Mouse (Mus musculus) midbrain, embryonic 11.5 days (tissue): ENCODE results near the gene Nsg1. TPM values are rescaled to one million over a fixed set of nuclear protein-coding genes. Genes with fewer than 3 reads are reported as not detected.

Experiments used
- ATAC-seq: fragments of 200-750 bp; cut with Nextera tagmentation; 2 replicates; pipeline ENCODE4 v1.8.0; 2017; ENCODE audit warnings: moderate TSS enrichment, moderate library complexity; ENCODE audit not compliant: low FRiP score
- DNase-seq: peaks from one replicate; pipeline ENCODE4 v3.0.0; 2015; ENCODE audit warnings: low spot score; ENCODE audit errors: missing footprints
- H3K27ac ChIP-seq: fragments of 300-500 bp; sonication (generic); 2 replicates; pipeline ENCODE4 v1.5.1; 2014; ENCODE audit warnings: low read depth, low read length
- H3K27me3 ChIP-seq: fragments of 300-500 bp; sonication (generic); 2 replicates; pipeline ENCODE4 v1.6.1; 2014; ENCODE audit warnings: mild to moderate bottlenecking, low read length, moderate library complexity, mixed read lengths; ENCODE audit not compliant: control insufficient read depth, insufficient read depth
- H3K36me3 ChIP-seq: fragments of 300-500 bp; sonication (generic); 2 replicates; pipeline ENCODE4 v1.6.1; 2014; ENCODE audit warnings: mild to moderate bottlenecking, low read length, moderate library complexity, mixed read lengths; ENCODE audit not compliant: control insufficient read depth, insufficient read depth
- H3K4me1 ChIP-seq: fragments of 300-500 bp; sonication (generic); 2 replicates; pipeline ENCODE4 v1.6.1; 2014; ENCODE audit warnings: low read length; ENCODE audit not compliant: control insufficient read depth, insufficient read depth
- H3K4me2 ChIP-seq: fragments of 300-500 bp; sonication (generic); 2 replicates; pipeline ENCODE4 v1.6.1; 2014; ENCODE audit warnings: mild to moderate bottlenecking, moderate library complexity
- H3K4me3 ChIP-seq: fragments of 300-500 bp; sonication (generic); 2 replicates; pipeline ENCODE4 v1.5.1; 2014; ENCODE audit warnings: low read depth, low read length
- H3K9ac ChIP-seq: fragments of 300-500 bp; sonication (generic); 2 replicates; pipeline ENCODE4 v1.6.1; 2014; ENCODE audit warnings: low read length
- H3K9me3 ChIP-seq: fragments of 300-500 bp; sonication (generic); 2 replicates; pipeline ENCODE4 v1.6.1; 2016; ENCODE audit warnings: low read length; ENCODE audit not compliant: control insufficient read depth
- WGBS: fragments of 180-500 bp; shearing (Covaris S2); extraction: QIAGEN DNeasy Blood & Tissue Kit; methylation state at CpG from one replicate; pipeline ENCODE4 v1.1.7; 2014; 5-methylcytosine and 5-hydroxymethylcytosine counted together
- polyA plus RNA-seq: library from polyadenylated mRNA; unstranded; fragments of >200 nt; fragmentation: Nextera tagmentation; extraction: Ambion mirVana; gene quantifications from 2 replicates; pipeline ENCODE4 v1.2.1, GENCODE M21; 2014

Gene Nsg1
- polyA plus RNA-seq, 1 experiment from 2014 or later, result 77.4 TPM

GRCm38 (mm10) chr5:38121699-38122098 is 38.0 kb downstream of the Nsg1 start:
- Histone ChIP-seq H3K4me3 (no peak overlapping the region), H3K36me3 (peaks cover 2% of the 10 kb centered on the region; the same call in 1 of the 2 replicates), H3K4me1 (no peaks in the 10 kb centered on the region), H3K4me2 (no peak overlapping the region), H3K9me3 (no peaks in the 10 kb centered on the region), H3K9ac (no peak overlapping the region), H3K27ac (no peak overlapping the region), H3K27me3 (no peaks in the 10 kb centered on the region)
- ATAC-seq (no peak), DNase-seq (no peak)
- WGBS, result 93% methylated on average over 7 of the region's 7 CpGs

- H3K36me3 ChIP-seq, result peaks cover 6% of the 10 kb centered on the region; the same call in 1 of the 2 replicates
- DNase-seq (no peak), ATAC-seq (no peak)
- no peaks in the 10 kb centered on the region for H3K4me1 ChIP-seq
- H3K4me3 ChIP-seq, result no peak overlapping the region
- no peaks in the 10 kb centered on the region for H3K9me3 ChIP-seq
- no peaks in the 10 kb centered on the region for H3K27me3 ChIP-seq
- no peak overlapping the region for H3K9ac ChIP-seq
- H3K27ac ChIP-seq, result no peak overlapping the region
- no peak overlapping the region for H3K4me2 ChIP-seq
- 90% methylated on average over 5 of the region's 5 CpGs for WGBS
Observed at GRCm38 (mm10) chr5:38119268-38119667, 40.4 kb downstream of the Nsg1 start.

GRCm38 (mm10) chr5:38117056-38117455 is 42.7 kb downstream of the Nsg1 start:
- WGBS, result 83% methylated on average over 1 of the region's 1 CpGs
- Histone ChIP-seq H3K27ac (no peak overlapping the region), H3K9ac (no peak overlapping the region), H3K27me3 (no peaks in the 10 kb centered on the region), H3K4me3 (no peak overlapping the region), H3K9me3 (no peaks in the 10 kb centered on the region), H3K4me1 (no peaks in the 10 kb centered on the region), H3K36me3 (peaks cover 6% of the 10 kb centered on the region; the same call in 1 of the 2 replicates), H3K4me2 (no peak overlapping the region)
- no peak for DNase-seq
- no peak for ATAC-seq

GRCm38 (mm10) chr5:38114526-38114925 is 45.2 kb downstream of the Nsg1 start:
- peaks cover 6% of the 10 kb centered on the region; the same call in 1 of the 2 replicates for H3K36me3 ChIP-seq
- DNase-seq, result no peak
- WGBS, result 94% methylated on average over 2 of the region's 2 CpGs

GRCm38 (mm10) chr5:38106807-38107206 is 52.9 kb downstream of the Nsg1 start:
- 85% methylated on average over 10 of the region's 10 CpGs for WGBS
- H3K36me3 ChIP-seq, result no peaks in the 10 kb centered on the region

More at GRCm38 (mm10) chr5:38114526-38114925, 45.2 kb downstream of the Nsg1 start:
- H3K27me3 ChIP-seq, result no peaks in the 10 kb centered on the region
- H3K27ac ChIP-seq, result no peak overlapping the region
- no peak overlapping the region for H3K4me2 ChIP-seq
- no peaks in the 10 kb centered on the region for H3K9me3 ChIP-seq
- H3K9ac ChIP-seq, result no peak overlapping the region
- H3K4me1 ChIP-seq, result no peaks in the 10 kb centered on the region
- no peak for ATAC-seq
- no peak overlapping the region for H3K4me3 ChIP-seq

GRCm38 (mm10) chr5:38106080-38106697 is 53.5 kb downstream of the Nsg1 start:
- no peak for ATAC-seq
- Histone ChIP-seq H3K4me3 (no peak overlapping the region), H3K9me3 (no peaks in the 10 kb centered on the region), H3K4me2 (no peak overlapping the region), H3K27ac (no peak overlapping the region), H3K36me3 (no peaks in the 10 kb centered on the region), H3K27me3 (no peaks in the 10 kb centered on the region), H3K9ac (no peak overlapping the region), H3K4me1 (no peaks in the 10 kb centered on the region)
- DNase-seq, result no peak
- WGBS, result 95% methylated on average over 14 of the region's 14 CpGs

More at GRCm38 (mm10) chr5:38106807-38107206, 52.9 kb downstream of the Nsg1 start:
- ATAC-seq (no peak), DNase-seq (no peak)
- Histone ChIP-seq H3K9ac (no peak overlapping the region), H3K4me3 (no peak overlapping the region), H3K9me3 (no peaks in the 10 kb centered on the region), H3K4me1 (no peaks in the 10 kb centered on the region), H3K27ac (no peak overlapping the region), H3K4me2 (no peak overlapping the region), H3K27me3 (no peaks in the 10 kb centered on the region)

- no peaks in the 10 kb centered on the region for H3K9me3 ChIP-seq
- no peaks in the 10 kb centered on the region for H3K4me1 ChIP-seq
- H3K27ac ChIP-seq, result no peak overlapping the region
- no peaks in the 10 kb centered on the region for H3K27me3 ChIP-seq
- DNase-seq, result no peak
- no peak overlapping the region for H3K4me2 ChIP-seq
- ATAC-seq, result no peak
- WGBS, result 79% methylated on average over 2 of the region's 2 CpGs
- no peak overlapping the region for H3K9ac ChIP-seq
- H3K36me3 ChIP-seq, result no peaks in the 10 kb centered on the region
- H3K4me3 ChIP-seq, result no peak overlapping the region
Observed at GRCm38 (mm10) chr5:38102945-38103344, 56.8 kb downstream of the Nsg1 start.

- Histone ChIP-seq H3K9ac (no peak overlapping the region), H3K27ac (no peak overlapping the region), H3K27me3 (no peaks in the 10 kb centered on the region), H3K9me3 (no peaks in the 10 kb centered on the region), H3K4me1 (no peaks in the 10 kb centered on the region), H3K4me3 (no peak overlapping the region), H3K36me3 (no peaks in the 10 kb centered on the region), H3K4me2 (no peak overlapping the region)
- no peak for DNase-seq
- 89% methylated on average over 2 of the region's 2 CpGs for WGBS
- no peak for ATAC-seq
Observed at GRCm38 (mm10) chr5:38099139-38099676, 60.5 kb downstream of the Nsg1 start.

GRCm38 (mm10) chr5:38097501-38098093 is 62.1 kb downstream of the Nsg1 start:
- WGBS, result 68% methylated on average over 4 of the region's 4 CpGs
- H3K9ac ChIP-seq, result no peak overlapping the region
- H3K4me2 ChIP-seq, result no peak overlapping the region
- no peak overlapping the region for H3K4me3 ChIP-seq
- H3K27me3 ChIP-seq, result no peaks in the 10 kb centered on the region
- H3K9me3 ChIP-seq, result no peaks in the 10 kb centered on the region
- DNase-seq (no peak), ATAC-seq (no peak)
- H3K27ac ChIP-seq, result no peak overlapping the region
- H3K36me3 ChIP-seq, result no peaks in the 10 kb centered on the region
- no peaks in the 10 kb centered on the region for H3K4me1 ChIP-seq
